Mouse (Mus musculus) cerebellum, adult 2 months (tissue): ENCODE results near the gene Gm853. TPM values are rescaled to one million over a fixed set of nuclear protein-coding genes. Genes with fewer than 3 reads are reported as not detected.

ENCODE experiments used
- DNase-seq, 2 experiments: peaks; one replicate each; pipeline ENCODE4 v3.0.0; 2021
- H3K27ac ChIP-seq: fragments of 200-500 bp; 2 replicates; pipeline ENCODE4 v1.5.1; 2012; ENCODE audit warnings: low read length, control low read depth, inconsistent platforms; ENCODE audit not compliant: insufficient read depth
- H3K27me3 ChIP-seq: fragments of 200-500 bp; 2 replicates; pipeline ENCODE4 v1.6.1; 2012; ENCODE audit warnings: inconsistent platforms, mild to moderate bottlenecking, low read length, moderate library complexity; ENCODE audit not compliant: control insufficient read depth, insufficient read depth
- H3K4me1 ChIP-seq: fragments of 200-500 bp; 2 replicates; pipeline ENCODE4 v1.6.1; 2011; ENCODE audit warnings: low read length; ENCODE audit not compliant: control insufficient read depth, insufficient read depth
- H3K4me3 ChIP-seq: fragments of 200-500 bp; replicated peaks from 2 replicates; pipeline ENCODE3; 2011; ENCODE audit warnings: mild to moderate bottlenecking, low read depth, low read length, control low read depth; ENCODE audit not compliant: insufficient read depth
- CTCF ChIP-seq: fragments of 200-500 bp; IDR thresholded peaks from 2 replicates; pipeline ENCODE4 v1.5.1; 2011; ENCODE audit warnings: low read depth, mild to moderate bottlenecking, control low read depth, low read length, moderate library complexity, borderline replicate concordance; ENCODE audit not compliant: insufficient read depth
- POLR2A ChIP-seq: fragments of 200-500 bp; IDR thresholded peaks from 2 replicates; pipeline ENCODE4 v1.6.1; 2011; ENCODE audit warnings: low read length, control low read depth, borderline replicate concordance; ENCODE audit not compliant: insufficient read depth
- WGBS: fragments of 180-500 bp; shearing (Covaris S2); methylation state at CpG from one replicate; pipeline ENCODE4 v1.1.7; 2018; 5-methylcytosine and 5-hydroxymethylcytosine counted together
- polyA plus RNA-seq: library from polyadenylated mRNA; depleted of rRNA; stranded (reverse); fragments of >200 nt; gene quantifications from 2 replicates; pipeline ENCODE4 v1.2.3, GENCODE M21; 2012

The Gm853 gene
- polyA plus RNA-seq, 1 experiment = 0.33 TPM

DNA sequence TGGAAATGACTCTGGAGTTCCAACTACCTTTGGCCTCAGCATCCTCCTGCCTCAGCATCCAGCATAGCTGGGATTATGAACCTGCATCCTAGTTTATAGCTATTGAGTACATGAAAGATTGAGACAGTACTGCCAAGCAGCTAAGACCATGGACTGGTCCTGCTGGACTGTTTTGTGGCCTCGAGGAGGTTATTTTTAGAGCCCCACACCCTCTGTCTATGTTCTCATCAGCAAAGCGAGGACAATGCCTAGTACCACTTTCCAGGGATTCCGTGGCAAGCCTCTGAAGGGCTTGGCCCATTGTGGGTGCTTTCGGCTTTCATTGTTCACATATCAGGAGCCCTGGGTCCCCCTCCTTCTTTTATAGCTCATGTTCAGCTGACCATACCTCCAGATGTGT lies 51.8 kb downstream of the Gm853 start:
- TF ChIP-seq POLR2A (no peak), CTCF (no peak)
- DNase-seq = no peak
- Histone ChIP-seq H3K4me1 (peaks cover 16% of the 10 kb centered on the region), H3K27me3 (no peaks in the 10 kb centered on the region), H3K4me3 (no peak overlapping the region), H3K27ac (no peak overlapping the region)
- 85% methylated on average over 4 of the region's 4 CpGs for WGBS

DNA sequence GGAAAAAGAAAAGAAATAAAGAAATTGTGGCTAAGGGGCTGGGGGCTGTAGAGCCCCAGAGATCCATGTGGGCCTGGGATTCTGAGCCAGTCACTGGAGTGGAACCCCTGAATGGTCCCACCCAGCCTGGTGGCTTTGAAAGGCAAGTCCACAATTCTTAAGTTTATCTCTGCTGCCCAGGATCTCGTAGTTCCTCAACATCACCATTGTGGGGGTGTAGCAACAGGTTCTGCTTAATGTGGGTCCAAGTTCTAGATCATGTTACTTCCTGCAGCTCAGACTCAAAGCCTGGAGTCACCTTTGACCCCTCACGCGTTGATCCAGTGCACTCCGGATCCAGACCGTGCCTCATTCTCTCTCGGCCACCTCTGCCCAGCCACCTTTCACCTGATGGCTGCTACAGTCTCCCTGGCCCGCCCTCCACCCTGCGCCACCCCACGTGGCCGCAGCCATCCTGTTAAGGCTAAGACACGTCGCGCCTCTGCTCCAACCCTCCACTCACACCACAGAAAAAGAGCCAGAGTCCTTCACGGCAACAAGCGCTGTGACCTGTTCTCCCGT lies 52.7 kb downstream of the Gm853 start:
- Histone ChIP-seq H3K27me3 (no peaks in the 10 kb centered on the region), H3K27ac (no peak overlapping the region), H3K4me1 (peaks cover 12% of the 10 kb centered on the region), H3K4me3 (no peak overlapping the region)
- TF ChIP-seq POLR2A (no peak), CTCF (no peak)
- no peak for DNase-seq
- 88% methylated on average over 16 of the region's 16 CpGs for WGBS

DNA sequence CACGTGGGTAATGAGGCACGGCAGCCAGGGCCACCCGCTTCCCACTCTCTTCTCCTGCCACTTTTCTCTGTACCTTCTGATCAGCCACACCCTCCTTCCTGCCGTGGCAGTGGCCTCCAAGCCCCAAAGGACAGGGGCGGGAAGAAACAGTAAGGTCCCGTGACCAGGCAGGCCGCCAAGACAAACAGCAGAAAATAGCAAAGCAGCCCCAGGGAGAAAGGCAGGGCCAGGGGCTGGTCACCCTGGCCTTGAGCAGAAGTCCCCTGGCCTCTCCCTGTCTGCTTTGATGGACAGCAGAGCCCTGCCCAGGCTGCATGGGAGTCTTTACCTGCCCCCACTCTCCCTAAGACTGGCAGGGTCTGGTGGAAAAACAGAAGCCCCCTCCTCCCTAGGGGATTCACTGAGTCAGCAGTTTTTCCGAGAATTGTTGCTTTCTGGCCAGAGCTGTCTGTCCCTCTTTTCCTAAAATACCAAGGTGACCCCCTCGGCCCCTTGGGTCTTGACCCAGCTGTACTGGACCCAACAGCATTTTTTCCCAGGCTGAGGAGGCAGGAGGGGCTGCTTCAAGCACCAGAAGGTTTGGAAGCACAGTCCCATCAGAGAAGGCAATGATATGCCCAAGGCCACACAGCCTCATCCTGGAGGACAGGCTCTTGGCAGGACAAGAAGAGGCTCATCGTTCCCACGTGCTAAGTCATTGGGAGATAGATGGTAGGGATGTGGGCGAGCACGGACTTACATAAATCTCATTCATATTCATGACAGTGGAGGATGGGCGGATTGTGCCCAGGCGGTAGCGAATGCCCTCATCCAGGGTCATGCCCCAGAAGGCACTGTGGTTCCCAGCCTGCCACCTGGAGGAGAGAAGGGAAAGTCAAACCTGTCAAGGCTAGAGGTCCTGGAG lies 53.7 kb downstream of the Gm853 start:
- 29% methylated on average over 16 of the region's 16 CpGs for WGBS
- Histone ChIP-seq H3K4me3 (no peak overlapping the region), H3K4me1 (0 out of 2 replicates have a peak, but pooled peaks cover 4% of the 10 kb centered on the region), H3K27me3 (no peaks in the 10 kb centered on the region), H3K27ac (no peak overlapping the region)
- TF ChIP-seq POLR2A (no peak), CTCF (no peak)
- DNase-seq = peak in 1 of 2 experiments; percentile 17

DNA sequence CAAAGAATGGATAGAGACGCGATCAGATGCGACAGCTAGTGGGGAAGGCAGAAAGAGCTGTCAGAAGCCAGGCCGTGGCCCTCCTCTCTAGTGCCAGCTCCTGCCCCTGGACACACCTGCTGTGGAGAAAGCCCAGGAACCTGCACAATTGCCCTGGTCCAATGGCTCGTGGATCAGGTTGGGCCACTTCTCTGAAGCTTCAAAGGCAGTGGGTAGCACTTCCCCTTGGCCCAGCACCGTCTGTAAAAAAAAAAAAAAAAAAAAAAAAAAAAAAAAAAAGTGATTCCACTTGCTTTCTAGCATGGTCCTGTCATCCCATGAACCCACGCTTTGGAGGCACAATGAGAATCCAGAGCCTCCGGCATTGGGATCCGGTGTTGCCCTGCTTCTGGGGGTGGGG lies 54.4 kb downstream of the Gm853 start:
- no peak for DNase-seq
- peak overlapping the region; percentile 23 for H3K4me3 ChIP-seq
- H3K27me3 ChIP-seq = no peaks in the 10 kb centered on the region
- H3K4me1 ChIP-seq = 0 out of 2 replicates have a peak, but pooled peaks cover 4% of the 10 kb centered on the region
- H3K27ac ChIP-seq = no peak overlapping the region
- TF ChIP-seq POLR2A (no peak), CTCF (no peak)
- 37% methylated on average over 9 of the region's 9 CpGs for WGBS

GRCm38 (mm10) chr4:130167321-130167720 lies 54.9 kb downstream of the Gm853 start:
- 62% methylated on average over 22 of the region's 22 CpGs for WGBS
- peak overlapping the region; percentile 23 for H3K4me3 ChIP-seq
- H3K4me1 ChIP-seq = 0 out of 2 replicates have a peak, but pooled peaks cover 4% of the 10 kb centered on the region
- no peak overlapping the region for H3K27ac ChIP-seq
- no peak for DNase-seq
- no peak for TF ChIP-seq POLR2A
- no peak for TF ChIP-seq CTCF
- no peaks in the 10 kb centered on the region for H3K27me3 ChIP-seq

DNA sequence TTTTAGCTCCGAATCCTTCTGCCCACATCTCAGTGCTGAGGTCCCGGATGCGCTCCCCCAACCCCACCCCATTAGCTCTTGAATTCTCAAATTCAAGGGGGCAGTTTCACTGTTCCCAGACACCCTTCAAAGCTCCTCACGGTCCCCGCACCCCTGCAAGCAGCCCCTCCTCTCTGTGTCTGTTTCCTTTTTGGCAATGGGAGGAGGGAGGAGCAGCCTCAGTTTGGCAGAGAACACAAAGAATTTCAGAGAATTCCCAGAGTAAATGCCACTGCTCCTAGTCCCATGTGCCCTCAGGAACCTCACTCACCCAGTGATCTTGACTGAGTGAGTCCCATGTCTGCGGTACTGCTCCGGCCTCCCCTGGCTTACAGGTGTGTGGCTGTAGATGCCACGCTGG lies 55.6 kb downstream of the Gm853 start:
- Histone ChIP-seq H3K4me1 (0 out of 2 replicates have a peak, but pooled peaks cover 4% of the 10 kb centered on the region), H3K4me3 (no peak overlapping the region), H3K27ac (no peak overlapping the region), H3K27me3 (no peaks in the 10 kb centered on the region)
- 71% methylated on average over 8 of the region's 8 CpGs for WGBS
- DNase-seq = no peak
- TF ChIP-seq CTCF (no peak), POLR2A (no peak)

GRCm38 (mm10) chr4:130166061-130166460 lies 56.1 kb downstream of the Gm853 start:
- H3K27me3 ChIP-seq = no peaks in the 10 kb centered on the region
- DNase-seq = no peak
- 0 out of 2 replicates have a peak, but pooled peaks cover 4% of the 10 kb centered on the region for H3K4me1 ChIP-seq
- no peak overlapping the region for H3K4me3 ChIP-seq
- H3K27ac ChIP-seq = no peak overlapping the region
- WGBS = 76% methylated on average over 18 of the region's 18 CpGs
- TF ChIP-seq POLR2A (no peak), CTCF (no peak)

DNA sequence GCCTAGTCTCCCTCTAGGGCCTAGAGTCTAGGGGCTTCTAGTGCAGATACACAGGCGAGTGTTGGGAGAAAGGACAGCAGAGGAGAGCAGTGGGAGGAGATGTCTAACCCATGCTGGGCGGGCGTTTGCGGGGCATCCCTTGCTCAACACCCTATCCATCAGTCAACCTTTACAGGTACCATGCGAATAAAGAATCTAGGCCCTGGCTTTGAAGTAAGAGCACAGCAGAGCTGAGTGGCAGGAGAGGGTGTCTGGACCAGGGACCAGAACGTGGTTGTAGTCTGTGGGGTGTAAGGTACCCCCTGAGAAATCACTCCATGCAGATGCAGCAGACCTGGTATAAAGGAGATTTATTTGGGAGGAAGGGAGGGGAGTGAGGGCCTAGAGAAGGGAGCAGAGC lies 58.1 kb downstream of the Gm853 start:
- H3K4me3 ChIP-seq = no peak overlapping the region
- H3K27ac ChIP-seq = no peak overlapping the region
- no peak for DNase-seq
- no peaks in the 10 kb centered on the region for H3K27me3 ChIP-seq
- no peak for TF ChIP-seq CTCF
- TF ChIP-seq POLR2A = no peak
- H3K4me1 ChIP-seq = 0 out of 2 replicates have a peak, but pooled peaks cover 4% of the 10 kb centered on the region
- WGBS = 87% methylated on average over 6 of the region's 6 CpGs
